Mouse (Mus musculus) gastrocnemius, postnatal 4 days (tissue): ENCODE results near the gene Parp12. TPM values are rescaled to one million over a fixed set of nuclear protein-coding genes. Genes with fewer than 3 reads are reported as not detected.

Experiments used
- DNase-seq, 2 experiments: peaks; one replicate each; pipeline ENCODE4 v3.0.0; 2021 to 2022; ENCODE audit warnings: low spot score in 2 of 2, mixed read lengths in 2 of 2
- long read RNA-seq, 2 experiments: library from polyadenylated mRNA; stranded (forward); transcript quantifications; one replicate each; pipeline ENCODE4 v2.0.0; 2021
- total RNA-seq, 2 experiments: library from RNA; stranded (reverse); gene quantifications; 2 replicates each; pipeline ENCODE4 v1.2.3; 2021

The Parp12 gene
- 1 to 10 TPM; 7.7 to 8.1 TPM for total RNA-seq
- long read RNA-seq, experiment 1, transcript Parp12-201 (12 exons, 3,231 nt), result major isoform, 17 of 25 reads
- long read RNA-seq, experiment 1, partial matches to known transcripts, result 5 of 25 reads
- long read RNA-seq, experiment 1, other reads (novel, unspliced or antisense), result 3 of 25 reads
- long read RNA-seq, experiment 2, transcript Parp12-201 (12 exons, 3,231 nt), result major isoform, 25 of 26 reads
- long read RNA-seq, experiment 2, partial matches to known transcripts, result 0 of 26 reads
- long read RNA-seq, experiment 2, other reads (novel, unspliced or antisense), result 1 of 26 reads

DNA sequence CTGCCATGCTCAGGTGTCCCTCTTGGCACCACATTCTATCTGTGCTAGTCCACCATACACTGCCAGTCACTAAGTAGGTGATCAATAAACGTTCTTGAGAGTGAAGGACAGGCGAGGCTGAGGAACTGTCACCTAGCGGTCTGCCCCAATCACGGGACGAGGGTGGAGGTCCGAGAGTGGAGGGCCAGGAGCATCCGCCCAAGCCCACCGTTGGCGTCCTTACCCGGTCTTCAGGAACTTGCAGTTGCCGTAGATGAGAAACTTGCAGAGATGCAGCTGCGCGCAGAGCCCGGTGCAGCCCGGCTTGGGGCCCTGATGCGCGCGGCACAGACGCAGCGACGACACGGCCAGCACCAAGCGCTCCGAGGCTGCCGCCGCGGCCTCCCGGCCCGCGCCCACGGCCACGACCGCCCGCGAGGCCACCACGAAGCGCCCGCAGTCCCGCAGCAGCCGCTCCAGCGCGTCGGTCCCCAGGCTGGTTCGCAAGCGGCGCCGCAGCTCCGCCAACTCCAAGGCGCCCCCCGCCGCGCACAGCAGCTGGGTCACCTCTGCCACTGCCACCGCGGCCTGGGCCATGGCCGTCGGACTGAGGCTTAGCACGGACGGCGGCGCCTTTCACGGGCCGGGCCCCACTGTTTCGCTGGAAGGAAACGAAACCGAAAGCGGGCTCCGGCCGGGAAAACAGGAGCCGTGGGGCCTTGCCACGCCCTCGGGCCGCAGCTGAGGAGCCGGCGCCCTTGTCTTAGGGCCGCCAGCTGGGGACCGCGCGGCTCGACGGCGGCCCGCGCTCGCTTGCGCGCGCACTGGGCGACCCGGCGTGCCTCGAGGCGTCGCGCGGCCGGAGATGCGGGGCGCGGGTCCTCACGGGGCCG, at the start of gene Parp12:
Gene Parp12, minus strand, starts transcription at position 766 of the 872 bp plus-strand sequence.
- peak; percentile 65 to 85 for DNase-seq

- DNase-seq, result no peak
These were observed 46.7 kb upstream of the Parp12 start for GRCm38 (mm10) chr6:39164891-39165290.

- DNase-seq, result no peak
These were observed 43.8 kb upstream of the Parp12 start for GRCm38 (mm10) chr6:39161975-39162374.

- no peak for DNase-seq
These were observed 27.9 kb upstream of the Parp12 start for GRCm38 (mm10) chr6:39146041-39146440.

DNA sequence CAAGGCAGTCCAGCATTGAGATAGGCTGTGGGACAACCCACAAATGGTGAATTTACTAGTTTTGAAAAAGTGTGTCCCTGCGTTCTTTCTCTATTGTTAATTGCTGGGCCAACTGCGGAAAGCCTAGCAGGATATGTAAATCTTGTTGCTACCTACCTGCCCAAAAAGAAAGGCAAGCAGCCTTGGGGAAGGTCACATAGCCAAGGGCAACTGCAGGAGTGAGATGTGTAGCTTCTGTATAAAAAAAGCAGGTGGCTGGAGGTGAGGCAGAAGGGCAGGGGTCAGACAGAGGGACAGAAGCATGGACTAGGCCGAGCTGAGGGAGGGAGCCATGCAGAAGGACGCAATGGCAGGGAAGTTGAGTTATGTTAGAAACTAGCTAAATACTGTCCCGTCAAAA, 14.4 kb upstream of the Parp12 start:
- DNase-seq, result no peak

DNA sequence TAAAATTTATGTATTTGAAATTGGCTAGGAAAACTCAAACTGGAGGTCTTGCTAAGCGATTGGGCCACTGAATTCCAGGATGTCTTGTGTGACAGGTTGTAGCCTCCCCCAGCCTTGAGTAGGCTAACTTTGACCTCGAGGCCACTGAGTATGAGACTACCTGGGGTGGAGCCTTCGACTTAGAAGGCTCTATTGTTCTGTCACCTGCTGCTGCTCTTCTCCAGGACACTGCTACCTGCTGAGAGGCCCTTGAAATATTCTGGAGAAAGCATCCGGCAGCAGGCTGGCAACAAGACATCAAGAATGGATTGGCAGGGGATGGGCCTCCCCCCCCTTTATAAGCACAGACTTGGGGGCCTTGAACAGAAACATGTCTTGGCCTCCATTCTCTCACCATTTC, 13.3 kb upstream of the Parp12 start:
- no peak for DNase-seq

- DNase-seq, result no peak
These were observed 6.6 kb upstream of the Parp12 start for GRCm38 (mm10) chr6:39124719-39125118.

GRCm38 (mm10) chr6:39120685-39121084, 2.5 kb upstream of the Parp12 start:
- no peak for DNase-seq

DNA sequence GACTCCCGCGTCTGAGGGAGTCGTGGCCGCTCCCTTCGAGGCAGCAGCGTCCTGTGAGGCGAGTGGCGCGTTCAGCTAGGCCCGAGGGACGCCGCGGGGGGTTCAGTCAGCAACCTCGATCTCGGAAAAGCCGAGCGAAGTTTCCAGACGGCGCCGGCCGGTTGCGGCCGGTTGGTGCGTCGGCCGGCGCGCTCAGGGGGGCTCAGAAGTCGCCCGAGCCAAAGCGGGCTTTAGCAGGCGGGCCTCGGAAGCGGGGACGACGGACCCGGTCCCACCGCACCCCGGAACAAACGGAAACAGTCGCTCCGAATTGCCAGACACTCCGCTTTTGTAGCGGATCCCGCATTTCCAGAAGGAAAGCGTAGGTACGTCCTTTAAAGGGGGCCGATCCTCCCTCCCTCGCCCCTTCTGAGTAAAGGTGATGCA, 320 bp upstream of the Parp12 start:
- peak; percentile 56 to 62 for DNase-seq

GRCm38 (mm10) chr6:39115438-39115837, 2.7 kb downstream of the Parp12 start:
- no peak for DNase-seq

DNA sequence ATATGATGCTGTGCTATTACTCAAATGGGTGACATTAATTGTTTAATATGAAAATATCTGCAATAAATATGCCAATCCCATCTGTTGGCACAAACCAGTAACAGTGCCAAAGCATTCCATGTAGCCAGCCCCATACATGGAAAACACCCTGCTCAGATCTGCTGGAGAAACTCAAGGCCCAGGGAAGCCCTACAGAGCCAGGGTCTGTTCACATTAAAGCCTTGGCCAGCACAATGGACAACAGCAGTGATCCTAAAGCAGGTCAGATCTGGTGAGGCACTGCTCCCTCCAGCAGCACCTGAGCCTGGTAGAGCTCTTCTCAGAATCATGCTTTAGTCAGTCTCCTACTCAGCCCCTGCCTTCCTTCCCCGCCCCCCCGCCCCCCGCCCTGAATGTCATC, 5.0 kb downstream of the Parp12 start:
- DNase-seq, result no peak

DNA sequence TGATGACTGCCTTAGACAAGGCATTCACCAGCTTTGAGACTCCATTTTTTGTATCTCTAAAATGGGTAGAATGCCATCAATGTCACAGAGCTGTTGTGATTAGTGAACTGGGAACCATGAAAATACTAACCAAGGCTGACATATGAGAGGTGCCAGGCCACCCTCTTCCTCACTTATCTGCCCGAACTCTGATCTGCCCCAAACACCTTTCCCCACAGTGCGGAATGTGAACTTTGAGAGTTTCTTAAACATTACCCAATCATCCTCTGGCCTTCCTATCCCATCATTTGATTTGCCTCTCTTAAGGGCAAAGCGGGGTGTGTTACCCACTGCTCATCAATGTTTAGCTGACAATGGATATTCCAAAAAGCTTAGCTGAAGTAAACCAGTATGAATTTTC, 5.4 kb downstream of the Parp12 start:
- DNase-seq, result no peak

DNA sequence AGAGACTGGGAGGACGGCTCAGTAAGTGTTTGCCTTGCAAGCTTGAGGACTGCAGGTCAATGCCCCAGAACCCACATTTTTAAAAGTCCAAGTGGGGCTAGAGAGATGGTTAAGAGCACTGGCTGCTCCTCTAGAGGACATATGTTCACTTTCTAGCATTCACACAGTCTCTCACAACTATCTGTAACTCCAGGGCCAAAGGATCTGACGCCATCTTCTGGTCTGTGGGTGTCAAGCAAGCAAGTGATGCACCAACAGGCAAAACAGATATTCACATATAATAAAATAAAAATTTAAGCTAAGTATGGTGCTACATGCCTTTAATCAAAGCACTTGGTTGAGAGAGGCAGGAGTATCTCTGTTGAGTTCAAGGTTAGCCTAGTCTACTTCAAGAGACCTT, 11.3 kb downstream of the Parp12 start:
- DNase-seq, result no peak

DNA sequence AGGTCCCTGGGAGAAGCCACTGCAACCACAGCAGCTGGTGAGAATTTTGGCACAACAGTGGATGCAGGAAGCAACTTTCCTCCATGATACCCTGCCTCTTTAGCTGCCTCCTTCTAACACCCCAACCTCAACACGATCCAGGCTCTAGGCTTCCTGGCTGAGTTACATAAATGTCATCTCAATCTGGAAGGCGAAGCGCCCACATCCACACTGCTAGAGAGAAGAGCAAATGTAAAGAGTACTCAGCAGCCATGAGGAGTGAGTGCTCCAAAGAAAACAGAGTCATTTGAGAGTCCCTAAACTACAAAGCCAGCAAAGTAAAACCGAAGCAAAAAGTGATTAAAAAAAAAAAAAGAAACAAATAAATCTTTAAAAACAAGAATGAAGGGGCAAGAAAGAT, 13.5 kb downstream of the Parp12 start:
- no peak for DNase-seq

GRCm38 (mm10) chr6:39076498-39076897, 41.7 kb downstream of the Parp12 start:
- DNase-seq, result no peak

GRCm38 (mm10) chr6:39074186-39074585, 44.0 kb downstream of the Parp12 start:
- DNase-seq, result no peak

GRCm38 (mm10) chr6:39072664-39073063, 45.5 kb downstream of the Parp12 start:
- no peak for DNase-seq

DNA sequence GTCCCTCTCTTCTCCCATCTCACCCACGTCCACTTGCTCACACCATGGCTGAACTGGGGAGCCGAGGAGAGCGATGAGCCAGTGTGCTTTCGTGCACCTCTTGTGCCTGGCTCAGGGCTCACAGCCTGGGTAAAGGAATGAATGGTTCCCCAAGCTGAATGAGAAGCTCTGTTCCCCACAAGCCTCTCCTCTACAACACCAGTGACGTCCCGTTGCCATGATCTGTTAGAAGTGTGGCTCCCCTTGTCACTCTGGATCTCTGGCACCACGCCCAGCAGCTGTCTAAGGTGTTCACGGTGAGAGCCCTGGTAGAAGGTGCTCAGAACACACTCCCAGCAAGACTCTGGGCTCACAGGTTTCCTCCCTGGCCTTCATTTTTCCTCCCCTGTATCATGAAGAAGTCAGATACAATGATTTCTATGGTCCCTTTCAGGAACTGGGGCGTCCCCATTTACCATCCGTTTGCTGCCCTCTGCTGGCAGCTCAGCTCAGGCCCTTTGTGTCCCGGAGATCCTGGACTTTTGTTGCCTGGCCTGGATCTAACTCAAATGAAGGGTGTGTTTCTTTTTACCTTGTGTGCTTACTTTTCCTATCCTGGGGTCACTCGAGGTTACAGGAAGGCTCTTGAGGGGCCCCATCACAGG, 51.1 kb downstream of the Parp12 start:
- peak; percentile 61 to 81 for DNase-seq

DNA sequence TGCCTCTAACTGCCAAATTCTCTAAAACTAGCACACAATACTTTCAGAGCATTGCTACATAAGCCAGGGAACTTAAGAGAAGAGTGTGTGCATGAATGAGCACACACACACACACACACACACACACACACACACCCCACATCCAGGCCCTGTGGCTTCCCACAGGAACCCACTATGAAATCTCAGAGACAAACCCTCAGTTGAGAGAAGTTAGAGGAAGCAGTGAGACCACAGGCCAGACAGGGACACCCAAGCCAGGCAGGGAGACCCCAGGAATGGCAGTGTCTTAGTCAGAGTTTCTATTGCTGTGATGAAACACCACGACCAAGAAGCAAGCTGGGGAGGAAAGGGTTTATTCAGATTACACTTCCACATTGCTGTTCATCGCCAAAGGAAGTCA, 54.6 kb downstream of the Parp12 start:
- DNase-seq, result no peak

DNA sequence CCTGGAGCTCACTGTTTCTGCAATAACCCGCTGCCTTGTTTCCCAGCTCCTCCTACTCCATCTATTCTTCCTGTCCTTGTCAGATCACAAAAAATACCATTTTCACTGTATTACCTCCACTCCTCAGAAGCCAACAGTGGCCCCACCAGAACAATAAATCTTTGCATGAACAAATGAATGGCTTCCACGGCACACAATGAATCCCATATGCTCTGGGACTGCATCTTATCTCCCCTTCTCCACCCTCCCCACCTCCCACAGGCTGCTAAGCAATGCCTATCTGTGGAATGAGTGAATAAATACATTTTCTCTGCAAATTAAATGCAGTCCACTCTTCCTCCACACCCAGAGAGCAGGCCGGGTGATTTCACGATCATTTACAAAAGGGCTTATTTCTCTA, 57.0 kb downstream of the Parp12 start:
- DNase-seq, result no peak

GRCm38 (mm10) chr6:39059547-39060497, 58.3 kb downstream of the Parp12 start:
- DNase-seq, result no peak
